Mouse (Mus musculus): ENCODE results near the gene Spata2.

DNA sequence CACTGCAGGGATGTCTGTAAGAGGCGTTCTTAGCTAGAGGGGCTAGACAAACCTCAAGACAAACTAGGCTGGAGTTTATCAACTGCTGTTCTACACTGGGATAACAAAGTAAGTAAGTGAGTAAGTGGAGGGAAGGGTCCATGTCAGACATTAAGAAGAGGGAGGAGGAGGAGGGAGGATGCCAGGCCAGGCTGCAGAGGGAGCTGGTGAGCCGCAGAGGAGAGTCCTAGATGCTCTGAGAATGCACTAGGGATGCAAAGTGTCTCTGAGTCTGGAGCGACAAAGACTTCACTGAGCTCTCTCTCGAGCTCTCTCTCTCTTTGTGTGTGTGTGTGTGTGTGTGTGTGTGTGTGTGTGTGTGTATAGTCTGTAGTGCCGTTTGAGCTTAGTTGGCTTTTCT, 35.6 kb upstream of the Spata2 start:
- peak; percentile 32 for TF ChIP-seq CTCF (conservative IDR thresholded peaks at IDR 0.05; ENCODE audit: low read length)
- no peak for TF ChIP-seq NANOG (IDR thresholded peaks at IDR 0.05; ENCODE audit: borderline replicate concordance, low read length)
- TF ChIP-seq POU5F1 (IDR thresholded peaks at IDR 0.05; ENCODE audit: borderline replicate concordance, low read length): no peak

All from E14TG2a.4 (cell line).